Mouse (Mus musculus) forebrain, embryonic 15.5 days (tissue): ENCODE data around the gene Dhrs13. TPM values are rescaled to one million over a fixed set of nuclear protein-coding genes. Genes with fewer than 3 reads are reported as not detected.

Experiments
- ATAC-seq: fragments of 200-750 bp; cut with Nextera tagmentation; replicated peaks from 2 replicates; pipeline ENCODE4 v1.8.0; 2017; ENCODE audit warnings: mild to moderate bottlenecking, moderate TSS enrichment, moderate library complexity
- H3K27ac ChIP-seq: fragments of 300-500 bp; sonication (generic); replicated peaks from 2 replicates; pipeline ENCODE4 v1.5.1; 2015; ENCODE audit warnings: mild to moderate bottlenecking, inconsistent platforms
- H3K27me3 ChIP-seq: fragments of 300-500 bp; sonication (generic); 2 replicates; pipeline ENCODE4 v1.6.1; 2015; ENCODE audit warnings: inconsistent platforms
- H3K36me3 ChIP-seq: fragments of 300-500 bp; sonication (generic); 2 replicates; pipeline ENCODE4 v1.6.1; 2015; ENCODE audit warnings: mild to moderate bottlenecking, inconsistent platforms
- H3K4me1 ChIP-seq: fragments of 300-500 bp; sonication (generic); 2 replicates; pipeline ENCODE4 v1.6.1; 2015; ENCODE audit warnings: inconsistent platforms
- H3K4me2 ChIP-seq: fragments of 300-500 bp; sonication (generic); replicated peaks from 2 replicates; pipeline ENCODE4 v1.6.1; 2015; ENCODE audit warnings: mild to moderate bottlenecking, inconsistent platforms
- H3K4me3 ChIP-seq: fragments of 300-500 bp; sonication (generic); 2 replicates; pipeline ENCODE4 v1.5.1; 2015; ENCODE audit warnings: mild to moderate bottlenecking, inconsistent platforms
- H3K9ac ChIP-seq: fragments of 300-500 bp; sonication (generic); replicated peaks from 2 replicates; pipeline ENCODE4 v1.6.1; 2015; ENCODE audit warnings: mild to moderate bottlenecking, inconsistent platforms
- H3K9me3 ChIP-seq: fragments of 300-500 bp; sonication (generic); 2 replicates; pipeline ENCODE4 v1.6.1; 2016; ENCODE audit warnings: inconsistent platforms
- WGBS: fragments of 180-500 bp; shearing (Covaris S2); methylation state at CpG from one replicate; pipeline ENCODE4 v1.1.7; 2015; ENCODE audit warnings: mixed read lengths; 5-methylcytosine and 5-hydroxymethylcytosine counted together
- microRNA counts: library from miRNA; unstranded; fragments of <30 nt; microRNA quantifications from one replicate; lab custom pipeline; 2016
- microRNA-seq: library from miRNA; unstranded; fragments of <30 nt; microRNA quantifications from one replicate; pipeline ENCODE4, GENCODE M21; 2016
- polyA plus RNA-seq: library from polyadenylated mRNA; unstranded; fragments of >200 nt; fragmentation: Nextera tagmentation; extraction: Ambion mirVana; gene quantifications from 2 replicates; pipeline ENCODE4 v1.2.1, GENCODE M21; 2015

The Dhrs13 gene
- polyA plus RNA-seq, 1 experiment from 2014 or later = 32.8 TPM

DNA sequence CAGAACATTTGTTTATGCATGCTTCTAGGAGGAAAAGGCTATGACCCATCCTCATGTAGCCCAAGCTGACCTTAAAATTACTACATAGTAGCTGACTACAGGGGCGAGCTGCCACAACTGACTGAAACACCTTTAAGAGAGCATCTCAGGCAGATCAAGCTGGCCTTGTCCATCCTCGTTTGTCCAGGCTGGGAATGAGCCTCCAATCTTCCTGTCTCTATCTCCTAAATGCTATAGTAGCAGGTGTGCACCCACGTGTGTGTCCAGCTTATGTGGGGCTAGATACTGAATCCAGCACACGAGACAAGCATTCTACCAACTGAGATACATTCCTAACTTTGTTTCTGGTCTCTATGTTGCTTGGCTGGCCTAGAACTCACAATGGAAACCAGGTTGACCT lies 42.6 kb downstream of the Dhrs13 start:
- H3K36me3 ChIP-seq = peaks cover 47% of the 10 kb centered on the region

DNA sequence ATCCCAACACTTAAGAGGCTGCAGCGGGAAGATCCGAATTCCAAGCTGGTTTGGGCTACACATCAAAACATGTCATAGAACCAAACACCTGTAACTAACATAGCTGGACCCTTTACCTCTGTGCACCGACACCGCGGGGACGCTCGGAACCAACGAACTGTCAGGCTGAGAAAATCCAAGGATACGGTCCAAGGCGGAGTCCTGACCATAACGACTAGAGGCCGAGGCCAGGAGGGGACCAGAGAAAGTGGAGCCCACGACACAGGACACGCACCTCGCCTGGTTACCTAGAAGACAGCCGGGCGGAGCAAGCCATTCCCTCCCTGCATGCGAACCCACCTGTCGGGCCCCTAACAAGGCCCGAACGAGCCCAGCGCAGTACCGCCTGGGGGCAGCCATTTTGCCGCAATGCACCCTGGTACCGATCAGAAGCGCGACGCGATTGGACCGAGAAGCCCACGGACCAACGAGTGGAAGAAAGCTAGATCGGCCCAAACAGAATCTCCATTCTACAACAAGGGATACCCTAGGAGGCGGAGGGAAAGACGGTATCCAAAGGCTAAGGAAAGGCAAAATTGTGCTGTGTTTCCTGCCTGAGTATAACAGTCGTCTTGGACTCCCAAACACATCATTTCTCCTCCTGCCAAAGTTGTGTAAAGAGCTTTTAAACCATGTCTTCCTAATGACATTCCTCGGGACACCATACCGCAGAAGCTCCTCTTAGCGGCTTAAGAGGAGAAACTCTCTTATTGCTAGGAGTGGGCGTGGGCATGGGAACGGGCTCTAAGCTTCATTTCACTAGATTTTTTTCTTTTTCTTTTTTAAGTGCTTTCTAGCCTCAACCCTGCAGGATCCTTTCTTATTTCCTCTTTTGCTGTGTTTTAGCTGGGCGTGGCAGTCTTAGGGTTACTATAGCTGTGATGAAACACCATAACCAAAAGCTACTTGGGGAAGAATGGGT lies 48.2 kb downstream of the Dhrs13 start, which contains the start of gene Eral1:
Gene Eral1 (minus strand): TSS at position 423 of the 961 bp plus-strand sequence.
- peak; percentile 96 for ATAC-seq
- Histone ChIP-seq H3K4me3 (peak within 1 kb of the TSS; percentile 88), H3K27me3 (peaks cover 4% of the 10 kb centered on the region; the same call in 1 of the 2 replicates), H3K4me2 (peak within 1 kb of the TSS; percentile 78), H3K9ac (peak within 1 kb of the TSS; percentile 74), H3K4me1 (peaks cover 16% of the 10 kb centered on the region), H3K36me3 (peaks cover 19% of the 10 kb centered on the region), H3K9me3 (no peaks in the 10 kb centered on the region), H3K27ac (peak within 1 kb of the TSS; percentile 86)
- 2% methylated on average over 42 of the region's 42 CpGs for WGBS

More for the DNA sequence above, 42.6 kb downstream of the Dhrs13 start:
- Histone ChIP-seq H3K4me1 (peaks cover 9% of the 10 kb centered on the region), H3K9me3 (no peaks in the 10 kb centered on the region), H3K4me2 (no peak overlapping the region), H3K9ac (no peak overlapping the region), H3K4me3 (no peak overlapping the region), H3K27ac (no peak overlapping the region), H3K27me3 (no peaks in the 10 kb centered on the region)
- 87% methylated on average over 4 of the region's 4 CpGs for WGBS
- no peak for ATAC-seq

GRCm38 (mm10) chr11:78083595-78083994 lies 51.5 kb downstream of the Dhrs13 start:
- H3K4me2 ChIP-seq = no peak overlapping the region
- 73% methylated on average over 1 of the region's 1 CpGs for WGBS
- peaks cover 16% of the 10 kb centered on the region for H3K4me1 ChIP-seq
- H3K27ac ChIP-seq = no peak overlapping the region
- H3K27me3 ChIP-seq = peaks cover 4% of the 10 kb centered on the region; the same call in 1 of the 2 replicates
- no peaks in the 10 kb centered on the region for H3K36me3 ChIP-seq
- no peak for ATAC-seq
- no peak overlapping the region for H3K9ac ChIP-seq
- no peaks in the 10 kb centered on the region for H3K9me3 ChIP-seq
- H3K4me3 ChIP-seq = no peak overlapping the region

DNA sequence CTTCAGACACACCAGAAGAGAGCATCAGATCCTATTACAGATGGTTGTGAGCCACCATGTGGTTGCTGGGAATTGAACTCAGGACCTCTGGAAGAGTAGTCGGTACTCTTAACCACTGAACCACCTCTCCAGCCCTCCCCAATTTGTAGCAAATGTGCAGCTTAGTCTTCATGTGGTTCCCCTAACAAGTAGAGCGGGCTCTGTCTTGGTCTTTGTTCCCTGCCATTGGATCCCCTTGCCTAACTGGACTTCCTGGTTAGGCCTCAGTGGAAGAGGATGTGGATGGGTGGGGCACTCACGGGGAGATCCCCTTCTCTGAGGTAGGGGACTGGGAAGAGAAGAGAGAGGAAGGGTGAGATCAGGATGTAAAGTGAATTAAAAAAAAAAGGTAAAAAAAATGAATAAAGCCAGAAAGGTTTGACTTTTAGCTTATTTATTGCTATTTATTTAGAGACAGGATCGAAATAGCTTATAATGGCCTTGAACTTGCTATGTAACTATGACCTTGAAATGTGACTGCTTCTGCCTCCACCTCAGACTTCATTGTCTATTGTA lies 54.9 kb downstream of the Dhrs13 start:
- WGBS = 79% methylated on average over 4 of the region's 4 CpGs
- Histone ChIP-seq H3K4me3 (no peak overlapping the region), H3K9ac (no peak overlapping the region), H3K4me1 (no peaks in the 10 kb centered on the region), H3K27me3 (peaks cover 4% of the 10 kb centered on the region; the same call in 1 of the 2 replicates), H3K4me2 (no peak overlapping the region), H3K27ac (no peak overlapping the region), H3K36me3 (no peaks in the 10 kb centered on the region), H3K9me3 (no peaks in the 10 kb centered on the region)
- no peak for ATAC-seq

MicroRNA genes within 50 kb of the gene (microRNA counts, 519-probe panel; counts per million panel counts)
- microRNA mmu-miR-144 (lab: Ali Mortazavi, UCI) (3,174 counts per million, percentile 75 among the panel's probes with 10 or more counts), microRNA mmu-miR-451 (lab: Ali Mortazavi, UCI) (2,827 counts per million, percentile 67 among the panel's probes with 10 or more counts)

Small RNAs within 50 kb of the gene (microRNA-seq; reads per million reads assigned to microRNA genes)
- 52.1 reads per million, percentile 45 among the genes with 10 or more reads in this experiment for gene Mir144
- not detected for gene Mir451a
- not detected for gene Mir451b

Other genes with a start within 250 kb of the Dhrs13 start
- gene Gm10277, start 244.5 kb upstream of the Dhrs13 start, polyA plus RNA-seq = 2.4 and 2.5 TPM in 2 replicates
- 10.2 and 11.2 TPM in 2 replicates for gene Pipox, start 138.2 kb upstream of the Dhrs13 start, polyA plus RNA-seq
- gene Sez6, start 101.5 kb upstream of the Dhrs13 start, polyA plus RNA-seq = 243 and 249 TPM in 2 replicates
- gene Phf12, start 49.5 kb upstream of the Dhrs13 start, polyA plus RNA-seq = 22.5 and 26.0 TPM in 2 replicates
- gene Flot2, start 5.7 kb downstream of the Dhrs13 start, polyA plus RNA-seq = 90.2 and 98.3 TPM in 2 replicates
- 33.3 TPM in 2 replicates for gene Eral1, start 48.1 kb downstream of the Dhrs13 start, polyA plus RNA-seq
- 20.0 and 20.5 TPM in 2 replicates for gene Fam222b, start 62.4 kb downstream of the Dhrs13 start, polyA plus RNA-seq
- gene Traf4, start 133.3 kb downstream of the Dhrs13 start, polyA plus RNA-seq = 121 TPM in 2 replicates
- 4.8 and 5.7 TPM in 2 replicates for gene Nek8, start 144.4 kb downstream of the Dhrs13 start, polyA plus RNA-seq
- gene Tlcd1, start 144.4 kb downstream of the Dhrs13 start, polyA plus RNA-seq = 4.4 and 5.0 TPM in 2 replicates
- gene Rpl23a, start 151.3 kb downstream of the Dhrs13 start, polyA plus RNA-seq = 896 and 935 TPM in 2 replicates
- 55.9 and 56.3 TPM in 2 replicates for gene Rab34, start 156.2 kb downstream of the Dhrs13 start, polyA plus RNA-seq
- gene Proca1, start 161.1 kb downstream of the Dhrs13 start, polyA plus RNA-seq = 1.3 TPM in 2 replicates
- gene Sdf2, start 213.5 kb downstream of the Dhrs13 start, polyA plus RNA-seq = 66.7 and 69.4 TPM in 2 replicates
- gene Supt6, start 213.7 kb downstream of the Dhrs13 start, polyA plus RNA-seq = 29.0 and 29.4 TPM in 2 replicates
- gene 2610507B11Rik, start 229.5 kb downstream of the Dhrs13 start, polyA plus RNA-seq = 58.5 and 60.5 TPM in 2 replicates